Mouse (Mus musculus): ENCODE data around the gene Synj1.

Synj1 gene

GRCm38 (mm10) chr16:90891601-90892000 is 119.5 kb downstream of the Synj1 start:
- no peak for DNase-seq (ENCODE audit: low spot score in 2 of 2)

GRCm38 (mm10) chr16:90890683-90891082 is 120.4 kb downstream of the Synj1 start:
- DNase-seq (ENCODE audit: low spot score in 2 of 2): no peak
